Mouse (Mus musculus) forebrain, embryonic 12.5 days (tissue): ENCODE measurements around the gene Gm20503. TPM values are rescaled to one million over a fixed set of nuclear protein-coding genes. Genes with fewer than 3 reads are reported as not detected.

ENCODE experiments used
- ATAC-seq: fragments of 200-750 bp; cut with Nextera tagmentation; 2 replicates; pipeline ENCODE4 v1.8.0; 2017; ENCODE audit warnings: moderate TSS enrichment; ENCODE audit not compliant: low FRiP score
- H3K27ac ChIP-seq: fragments of 300-500 bp; sonication (generic); 2 replicates; pipeline ENCODE4 v1.5.1; 2016; ENCODE audit warnings: mild to moderate bottlenecking
- H3K27me3 ChIP-seq: fragments of 300-500 bp; sonication (generic); 2 replicates; pipeline ENCODE4 v1.6.1; 2016; ENCODE audit warnings: mild to moderate bottlenecking
- H3K36me3 ChIP-seq: fragments of 300-500 bp; sonication (generic); replicated peaks from 2 replicates; pipeline ENCODE4 v1.6.1; 2016; ENCODE audit warnings: mild to moderate bottlenecking
- H3K4me1 ChIP-seq: fragments of 300-500 bp; sonication (generic); 2 replicates; pipeline ENCODE4 v1.6.1; 2016
- H3K4me2 ChIP-seq: fragments of 300-500 bp; sonication (generic); 2 replicates; pipeline ENCODE4 v1.6.1; 2016; ENCODE audit warnings: mild to moderate bottlenecking, moderate library complexity
- H3K4me3 ChIP-seq: fragments of 300-500 bp; sonication (generic); replicated peaks from 2 replicates; pipeline ENCODE4 v1.5.1; 2016; ENCODE audit warnings: mild to moderate bottlenecking
- H3K9ac ChIP-seq: fragments of 300-500 bp; sonication (generic); 2 replicates; pipeline ENCODE4 v1.6.1; 2016; ENCODE audit warnings: mild to moderate bottlenecking
- H3K9me3 ChIP-seq: fragments of 300-500 bp; sonication (generic); 2 replicates; pipeline ENCODE4 v1.6.1; 2016
- WGBS: fragments of 180-500 bp; shearing (Covaris S2); methylation state at CpG from one replicate; pipeline ENCODE4 v1.1.7; 2016; 5-methylcytosine and 5-hydroxymethylcytosine counted together
- polyA plus RNA-seq: library from polyadenylated mRNA; unstranded; fragments of >200 nt; fragmentation: Nextera tagmentation; extraction: Ambion mirVana; gene quantifications from 2 replicates; pipeline ENCODE4 v1.2.1, GENCODE M21; 2016

Gene Gm20503
- polyA plus RNA-seq, 1 experiment from 2014 or later = 8.2 TPM

DNA sequence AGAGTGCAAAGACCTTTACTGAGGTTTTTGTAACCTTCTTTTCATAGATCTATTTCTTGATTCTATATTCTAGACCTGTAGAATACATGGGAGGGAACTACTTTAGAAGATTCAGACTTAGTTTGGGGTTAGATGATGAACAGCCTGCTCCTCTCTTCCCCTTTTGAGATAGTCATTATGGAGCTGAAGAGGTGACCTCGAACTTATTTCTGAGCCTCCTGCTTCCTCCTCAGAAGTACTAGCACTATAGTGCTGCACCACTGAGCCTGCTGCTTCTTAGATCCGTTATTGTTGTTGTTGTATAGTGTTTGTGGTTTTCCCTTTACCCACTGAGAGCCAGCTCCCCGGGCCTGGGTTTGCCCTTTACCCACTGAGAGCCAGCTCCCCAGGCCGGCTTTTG is 6.7 kb downstream of the Gm20503 start:
- no peak overlapping the region for H3K27ac ChIP-seq
- no peaks in the 10 kb centered on the region for H3K27me3 ChIP-seq
- H3K36me3 ChIP-seq = no peaks in the 10 kb centered on the region
- no peak overlapping the region for H3K9ac ChIP-seq
- no peaks in the 10 kb centered on the region for H3K9me3 ChIP-seq
- ATAC-seq = no peak
- no peak overlapping the region for H3K4me2 ChIP-seq
- 78% methylated on average over 4 of the region's 4 CpGs for WGBS
- H3K4me3 ChIP-seq = no peak overlapping the region
- H3K4me1 ChIP-seq = peaks cover 11% of the 10 kb centered on the region

DNA sequence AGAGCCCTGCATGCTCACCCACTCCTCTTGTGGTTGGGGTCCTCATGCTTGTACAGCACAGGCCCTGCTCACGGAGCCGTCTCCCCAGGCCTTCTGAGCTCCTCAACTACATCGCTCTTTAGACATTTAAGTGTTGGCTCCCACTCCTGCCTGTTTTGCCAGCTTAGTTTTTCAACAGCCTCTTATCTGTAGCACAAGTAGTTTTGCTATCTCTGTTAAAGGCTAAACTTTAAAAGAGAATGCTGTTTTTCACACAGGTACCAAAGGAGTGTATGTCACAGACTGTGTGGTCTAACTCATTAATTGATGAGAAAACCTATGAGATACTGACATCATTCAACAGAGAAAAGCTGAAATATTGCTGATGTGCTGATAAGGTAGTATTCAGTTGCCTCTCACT is 8.4 kb downstream of the Gm20503 start:
- no peak for ATAC-seq
- 81% methylated on average over 3 of the region's 3 CpGs for WGBS
- H3K4me1 ChIP-seq = no peaks in the 10 kb centered on the region; the same call in 1 of the 2 replicates

DNA sequence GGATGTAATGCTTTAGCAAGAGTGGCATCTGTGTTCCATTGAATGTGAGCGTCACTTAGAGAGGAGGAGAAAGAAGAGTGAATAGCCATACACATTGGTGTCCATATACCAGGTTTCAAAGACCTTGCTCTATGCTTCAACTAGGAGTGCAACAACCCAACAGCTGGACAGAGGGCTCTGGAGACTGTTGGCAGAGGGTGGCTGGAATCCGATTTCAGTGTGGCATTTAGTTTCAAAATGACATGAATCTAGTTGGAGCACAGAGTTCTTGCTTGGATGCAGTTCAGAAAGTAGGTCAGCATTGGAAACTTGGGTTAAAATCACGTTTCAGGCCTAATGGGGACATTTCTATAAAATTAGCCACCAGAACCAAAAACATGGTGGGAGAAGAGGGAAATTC is 12.2 kb downstream of the Gm20503 start:
- no peak overlapping the region for H3K4me2 ChIP-seq
- ATAC-seq = no peak
- peaks cover 16% of the 10 kb centered on the region for H3K36me3 ChIP-seq
- no peaks in the 10 kb centered on the region for H3K9me3 ChIP-seq
- no peaks in the 10 kb centered on the region for H3K4me1 ChIP-seq
- H3K27me3 ChIP-seq = no peaks in the 10 kb centered on the region
- H3K27ac ChIP-seq = no peak overlapping the region
- no peak overlapping the region for H3K9ac ChIP-seq
- no peak overlapping the region for H3K4me3 ChIP-seq
- WGBS = 90% methylated on average over 3 of the region's 3 CpGs

More for the DNA sequence above, 8.4 kb downstream of the Gm20503 start:
- Histone ChIP-seq H3K9ac (no peak overlapping the region), H3K4me2 (no peak overlapping the region), H3K27ac (no peak overlapping the region), H3K27me3 (no peaks in the 10 kb centered on the region), H3K4me3 (no peak overlapping the region), H3K9me3 (no peaks in the 10 kb centered on the region), H3K36me3 (no peaks in the 10 kb centered on the region)

DNA sequence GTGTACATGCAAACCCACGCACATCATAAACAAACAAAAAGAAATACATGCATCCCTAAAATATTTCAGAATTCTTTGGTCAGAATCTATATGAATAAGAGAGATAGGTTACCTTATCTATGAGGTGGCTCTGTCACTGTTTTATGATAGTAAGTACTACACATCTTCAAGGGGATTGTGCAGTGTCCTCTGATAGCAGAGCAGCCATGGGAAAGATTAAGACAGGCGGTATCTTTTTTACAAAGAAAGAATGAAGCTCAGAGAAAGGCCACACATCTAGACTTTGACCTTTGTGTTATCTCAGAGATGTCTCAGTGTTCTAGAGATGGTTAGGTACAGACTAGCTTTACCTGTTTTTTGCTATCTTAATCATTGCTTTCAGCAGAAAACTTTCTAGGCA is 13.9 kb downstream of the Gm20503 start:
- no peaks in the 10 kb centered on the region for H3K4me1 ChIP-seq
- WGBS = 92% methylated on average over 2 of the region's 2 CpGs
- H3K4me3 ChIP-seq = no peak overlapping the region
- H3K36me3 ChIP-seq = peaks cover 23% of the 10 kb centered on the region
- no peak for ATAC-seq
- no peaks in the 10 kb centered on the region for H3K9me3 ChIP-seq
- H3K4me2 ChIP-seq = no peak overlapping the region
- H3K27ac ChIP-seq = no peak overlapping the region
- no peaks in the 10 kb centered on the region for H3K27me3 ChIP-seq
- H3K9ac ChIP-seq = no peak overlapping the region

DNA sequence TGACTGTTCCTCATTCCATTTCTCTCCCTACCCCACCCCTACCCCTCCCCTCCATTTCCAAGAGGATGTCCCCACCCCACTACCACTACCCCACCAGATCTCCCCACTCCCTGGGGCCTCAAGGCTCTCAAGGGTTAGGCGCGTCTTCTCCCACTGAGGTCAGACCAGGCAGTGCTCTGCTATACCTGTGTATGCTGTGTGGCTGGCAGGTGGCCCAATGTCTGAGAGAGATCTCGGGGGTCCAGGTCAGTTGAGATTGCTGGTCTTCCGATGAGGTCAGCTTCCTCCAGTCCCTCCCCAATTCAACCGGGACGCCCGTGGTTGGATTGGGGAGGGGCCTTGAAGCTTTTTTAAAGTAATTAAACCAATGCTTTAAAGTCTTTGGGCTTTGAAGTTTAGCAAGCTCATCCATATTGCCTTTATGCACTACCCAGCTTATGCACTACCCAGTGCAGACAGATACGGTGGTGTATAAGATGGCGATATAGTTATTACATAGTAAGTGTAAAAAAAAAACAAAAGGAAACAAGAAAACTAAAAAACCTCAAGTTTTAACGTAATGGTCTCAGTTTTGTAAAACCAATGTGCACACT is 31.4 kb downstream of the Gm20503 start:
- H3K4me1 ChIP-seq = peaks cover 7% of the 10 kb centered on the region; the same call in 1 of the 2 replicates
- peak overlapping the region; percentile 80 for H3K4me3 ChIP-seq
- H3K9me3 ChIP-seq = no peaks in the 10 kb centered on the region
- H3K27me3 ChIP-seq = no peaks in the 10 kb centered on the region
- peak overlapping the region; percentile 68 for H3K4me2 ChIP-seq
- WGBS = 73% methylated on average over 10 of the region's 10 CpGs
- ATAC-seq = no peak
- H3K9ac ChIP-seq = no peak overlapping the region
- no peak overlapping the region for H3K27ac ChIP-seq
- no peaks in the 10 kb centered on the region for H3K36me3 ChIP-seq

DNA sequence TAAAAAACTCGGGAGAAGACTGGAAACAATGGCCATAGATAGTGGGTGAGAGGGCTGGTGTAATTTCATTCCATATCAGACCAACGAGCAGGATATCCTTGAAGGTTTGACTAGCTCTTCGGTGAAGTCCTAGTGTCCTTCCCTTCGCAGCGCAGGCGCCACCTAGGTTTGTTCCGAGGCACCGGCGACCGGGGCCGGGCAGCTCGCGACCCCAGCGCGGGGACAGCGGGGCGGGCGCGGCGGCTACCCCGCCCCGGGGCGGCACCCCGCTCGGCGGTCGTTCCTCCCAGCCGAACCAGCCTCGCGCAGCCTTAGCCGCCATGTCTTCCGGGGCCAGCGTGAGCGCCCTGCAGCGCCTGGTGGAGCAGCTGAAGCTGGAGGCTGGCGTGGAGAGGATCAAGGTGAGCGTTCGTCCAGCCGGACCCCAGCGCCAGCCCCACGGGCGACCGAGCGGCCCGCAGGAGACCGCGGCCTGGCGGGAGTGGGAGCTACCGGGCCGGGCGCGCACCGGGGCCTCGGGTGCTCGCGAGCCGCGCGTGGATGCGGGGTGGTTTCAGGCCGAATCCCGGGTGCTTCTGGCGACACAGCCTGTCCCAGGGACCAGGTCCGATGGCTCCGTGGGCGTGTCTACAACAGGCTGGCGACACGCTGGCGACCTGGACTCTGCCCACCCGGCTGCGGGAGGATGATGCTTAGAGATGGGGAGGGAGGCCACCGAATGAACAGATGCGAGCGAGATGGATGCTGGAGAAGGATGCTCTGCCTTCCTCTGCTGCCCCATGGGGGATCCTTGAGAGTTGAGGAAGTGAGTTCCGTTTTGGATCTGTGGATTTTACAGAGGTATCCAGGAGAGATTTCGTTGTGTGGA is 32.1 kb downstream of the Gm20503 start, which contains the start of gene Gng10:
Gng10 (plus strand) TSS at position 171 of the 868 bp plus-strand sequence.
- H3K27me3 ChIP-seq = no peaks in the 10 kb centered on the region
- 11% methylated on average over 76 of the region's 76 CpGs for WGBS

DNA sequence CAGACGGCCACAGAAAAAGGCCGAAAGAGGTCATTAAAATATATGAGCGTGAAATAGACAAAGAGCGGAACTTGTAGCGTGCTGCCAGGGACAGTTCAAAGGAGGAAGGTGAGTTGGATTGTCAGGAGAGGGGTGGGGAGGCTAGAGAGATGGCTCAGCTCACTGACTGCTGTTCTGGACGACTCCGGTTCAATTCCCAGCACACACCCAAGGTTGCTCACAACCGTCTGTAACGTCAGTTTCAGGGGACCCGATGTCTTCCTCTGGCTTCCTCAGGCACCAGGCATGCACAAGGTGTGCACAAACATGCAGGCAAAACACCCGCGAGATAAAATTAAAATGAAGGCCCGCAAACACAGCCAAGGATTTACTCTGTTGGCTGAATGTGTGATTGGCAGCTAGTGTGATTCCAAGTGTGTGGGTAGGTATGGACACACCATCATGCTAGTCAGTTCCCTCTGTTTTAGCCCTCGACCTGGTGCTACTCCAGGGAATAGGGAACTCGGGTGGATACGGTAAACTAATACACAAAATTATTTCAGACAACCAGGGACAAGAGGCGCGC is 32.9 kb downstream of the Gm20503 start:
- H3K27me3 ChIP-seq = no peaks in the 10 kb centered on the region
- no peaks in the 10 kb centered on the region for H3K9me3 ChIP-seq
- peaks cover 7% of the 10 kb centered on the region; the same call in 1 of the 2 replicates for H3K4me1 ChIP-seq
- H3K9ac ChIP-seq = peak overlapping the region; percentile 82
- peak; percentile 47; the same call in 1 of the 2 replicates for ATAC-seq
- H3K4me2 ChIP-seq = peak overlapping the region; percentile 68
- H3K36me3 ChIP-seq = no peaks in the 10 kb centered on the region
- peak overlapping the region; percentile 86; the same call in 1 of the 2 replicates for H3K27ac ChIP-seq
- WGBS = 57% methylated on average over 18 of the region's 18 CpGs
- peak overlapping the region; percentile 80 for H3K4me3 ChIP-seq

More for the DNA sequence above, 32.1 kb downstream of the Gm20503 start, which contains the start of gene Gng10:
- Histone ChIP-seq H3K27ac (peak within 1 kb of the TSS; percentile 86), H3K9me3 (no peaks in the 10 kb centered on the region), H3K36me3 (no peaks in the 10 kb centered on the region), H3K4me3 (peak within 1 kb of the TSS; percentile 80), H3K4me1 (peaks cover 7% of the 10 kb centered on the region; the same call in 1 of the 2 replicates), H3K4me2 (peak within 1 kb of the TSS; percentile 68), H3K9ac (peak within 1 kb of the TSS; percentile 82)
- peak; percentile 88 for ATAC-seq

DNA sequence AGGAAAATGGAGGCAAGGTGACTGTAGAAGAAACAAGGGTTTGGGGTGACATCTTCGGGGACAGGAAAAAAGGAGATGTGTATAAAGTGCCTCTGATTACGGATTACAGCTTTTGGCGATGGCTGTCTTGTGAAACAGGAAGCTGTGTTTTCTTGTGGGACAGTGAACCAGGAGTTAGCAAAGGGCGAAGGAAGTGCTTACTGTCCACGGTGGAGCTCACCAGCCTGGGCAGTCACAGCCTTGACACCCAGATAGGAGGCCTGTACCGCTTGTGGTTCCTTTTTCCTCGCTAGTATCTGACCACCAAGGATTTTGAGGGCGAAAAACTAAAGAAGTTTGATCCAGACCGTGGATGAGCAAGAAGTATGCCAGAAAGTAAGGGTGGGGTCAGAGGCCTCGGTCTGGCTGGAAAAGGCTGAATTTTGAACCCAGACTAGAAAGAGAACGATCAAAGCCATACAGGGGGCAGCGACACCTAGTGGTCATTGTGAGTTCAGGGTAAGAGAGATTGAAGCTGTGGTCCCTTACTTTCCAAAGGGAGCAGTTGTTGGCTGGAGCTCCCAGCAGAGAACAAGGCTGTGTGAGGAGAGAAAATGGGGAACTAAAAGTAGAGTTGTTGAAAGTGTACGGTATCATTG is 33.6 kb downstream of the Gm20503 start:
- WGBS = 49% methylated on average over 13 of the region's 13 CpGs
- Histone ChIP-seq H3K9ac (no peak overlapping the region), H3K4me3 (no peak overlapping the region), H3K4me2 (no peak overlapping the region; the same call in 1 of the 2 replicates), H3K9me3 (no peaks in the 10 kb centered on the region), H3K36me3 (no peaks in the 10 kb centered on the region), H3K27me3 (no peaks in the 10 kb centered on the region), H3K27ac (no peak overlapping the region), H3K4me1 (peaks cover 7% of the 10 kb centered on the region; the same call in 1 of the 2 replicates)
- peak; percentile 40; the same call in 1 of the 2 replicates for ATAC-seq

DNA sequence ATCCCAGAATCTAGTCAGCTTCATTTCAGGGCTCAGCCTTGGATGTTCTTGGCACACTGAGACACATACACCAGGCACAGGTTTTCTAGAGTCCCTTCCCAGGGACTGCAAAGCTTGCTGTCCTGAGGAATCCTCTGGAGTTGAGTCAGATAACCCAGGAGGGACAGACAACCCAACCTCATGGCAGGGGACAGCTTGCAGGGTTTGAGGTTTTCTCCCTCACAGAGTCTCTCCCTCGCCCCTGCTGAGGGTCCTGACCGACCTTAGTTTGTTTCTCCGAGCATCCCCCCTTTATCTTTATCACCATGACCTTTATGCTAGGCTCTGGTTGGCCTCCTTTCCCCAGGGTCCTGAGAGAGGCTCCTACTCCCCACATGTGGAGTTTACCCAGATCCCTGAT is 34.5 kb downstream of the Gm20503 start:
- Histone ChIP-seq H3K4me3 (no peak overlapping the region), H3K9ac (no peak overlapping the region), H3K9me3 (no peaks in the 10 kb centered on the region), H3K27me3 (no peaks in the 10 kb centered on the region), H3K27ac (no peak overlapping the region), H3K4me2 (no peak overlapping the region), H3K4me1 (peaks cover 7% of the 10 kb centered on the region; the same call in 1 of the 2 replicates), H3K36me3 (no peaks in the 10 kb centered on the region)
- 88% methylated on average over 3 of the region's 3 CpGs for WGBS
- no peak for ATAC-seq

DNA sequence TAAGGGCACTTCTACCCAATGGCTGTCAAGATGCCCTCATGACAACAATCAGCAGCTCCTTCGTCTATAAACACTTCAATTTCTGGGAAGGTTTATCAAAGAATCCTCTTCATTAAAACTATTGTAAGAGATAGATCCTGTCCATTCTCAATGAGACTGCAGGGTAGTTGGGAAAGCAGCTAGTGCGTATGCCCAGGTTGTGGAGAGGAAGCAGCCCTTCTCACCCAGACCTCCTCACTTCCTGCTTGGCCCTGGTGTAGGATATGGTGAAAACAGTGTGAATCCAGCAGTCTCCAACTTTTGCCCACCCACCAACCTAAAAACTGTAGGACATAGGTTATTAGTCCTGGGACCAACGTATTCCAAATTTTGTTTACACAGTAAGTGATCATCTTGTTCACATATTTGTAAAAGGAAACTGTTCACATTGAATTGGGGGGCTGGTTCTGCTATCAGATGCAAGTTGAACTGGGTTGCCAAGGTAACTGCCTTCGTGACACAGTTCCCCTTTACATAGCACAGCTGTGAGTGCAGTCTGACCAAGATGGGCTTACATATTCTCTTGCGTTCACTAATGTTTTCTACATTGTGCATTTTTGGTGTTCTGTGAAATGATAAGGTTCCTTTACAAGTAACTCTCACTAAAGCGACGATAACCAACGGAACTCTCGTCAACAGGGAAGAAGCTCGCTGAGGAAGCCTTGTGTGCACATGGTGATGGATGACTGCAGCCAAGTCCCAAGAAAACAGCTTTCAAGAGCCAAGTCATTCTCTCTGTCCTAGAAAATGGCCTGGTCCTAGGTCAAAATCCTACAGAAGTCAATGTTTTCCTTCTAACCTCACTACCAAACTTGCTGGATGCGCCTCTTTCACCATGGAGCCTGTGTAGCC is 37.6 kb downstream of the Gm20503 start:
- WGBS = 91% methylated on average over 11 of the region's 11 CpGs
- H3K36me3 ChIP-seq = no peaks in the 10 kb centered on the region
- ATAC-seq = no peak
- H3K4me2 ChIP-seq = no peak overlapping the region
- no peak overlapping the region for H3K9ac ChIP-seq
- H3K27ac ChIP-seq = no peak overlapping the region
- no peak overlapping the region for H3K4me3 ChIP-seq
- H3K9me3 ChIP-seq = no peaks in the 10 kb centered on the region
- H3K4me1 ChIP-seq = peaks cover 5% of the 10 kb centered on the region; the same call in 1 of the 2 replicates
- H3K27me3 ChIP-seq = no peaks in the 10 kb centered on the region

DNA sequence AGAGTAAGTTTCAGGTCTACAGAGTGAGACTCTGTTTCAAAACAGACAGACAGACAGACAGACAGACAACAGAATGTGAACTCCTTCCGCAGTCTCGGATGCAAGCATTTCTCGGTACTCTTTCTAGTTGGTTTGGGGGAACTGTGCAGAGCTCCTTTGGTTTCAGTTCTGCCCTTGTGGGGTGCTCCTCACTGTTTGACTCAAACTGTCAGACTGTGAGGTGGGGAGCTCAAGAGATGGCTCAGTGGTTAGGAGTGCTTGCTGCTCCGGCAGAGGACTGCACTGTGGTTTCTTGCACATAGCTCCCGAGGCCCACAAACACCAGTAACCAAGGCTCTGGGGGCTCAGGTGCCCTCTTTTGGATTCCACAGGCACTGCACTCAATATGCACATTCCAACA is 40.1 kb downstream of the Gm20503 start:
- H3K27me3 ChIP-seq = no peaks in the 10 kb centered on the region
- H3K4me3 ChIP-seq = no peak overlapping the region
- H3K27ac ChIP-seq = no peak overlapping the region
- no peaks in the 10 kb centered on the region for H3K9me3 ChIP-seq
- 97% methylated on average over 5 of the region's 5 CpGs for WGBS
- no peaks in the 10 kb centered on the region for H3K36me3 ChIP-seq
- no peak overlapping the region for H3K4me2 ChIP-seq
- no peak overlapping the region for H3K9ac ChIP-seq
- H3K4me1 ChIP-seq = 0 out of 2 replicates have a peak, but pooled peaks cover 6% of the 10 kb centered on the region
- no peak for ATAC-seq
